Mouse (Mus musculus): ENCODE data around the gene Hipk1. TPM values are rescaled to one million over a fixed set of nuclear protein-coding genes. Genes with fewer than 3 reads are reported as not detected.

Hipk1 gene
- polyA plus RNA-seq, 1 experiment from 2014 or later, result 29.3 TPM

- H3K36me3 ChIP-seq (ENCODE audit: inconsistent target), result no peaks in the 10 kb centered on the region
- WGBS (ENCODE audit: missing documents), result 98% methylated on average over 9 of the region's 9 CpGs
- H3K4me3 ChIP-seq (ENCODE audit: inconsistent target), result no peak overlapping the region
- H3K79me2 ChIP-seq (ENCODE audit: inconsistent target), result no peaks in the 10 kb centered on the region
- H3K27ac ChIP-seq, result no peak overlapping the region
Observed at GRCm38 (mm10) chr3:103729850-103730249, 61.5 kb downstream of the Hipk1 start.

GRCm38 (mm10) chr3:103727813-103728326 is 63.5 kb downstream of the Hipk1 start:
- no peak overlapping the region for H3K27ac ChIP-seq
- no peaks in the 10 kb centered on the region for H3K79me2 ChIP-seq (ENCODE audit: inconsistent target)
- no peak overlapping the region for H3K4me3 ChIP-seq (ENCODE audit: inconsistent target)
- 13% methylated on average over 2 of the region's 2 CpGs for WGBS (ENCODE audit: missing documents)
- H3K36me3 ChIP-seq (ENCODE audit: inconsistent target), result no peaks in the 10 kb centered on the region

DNA sequence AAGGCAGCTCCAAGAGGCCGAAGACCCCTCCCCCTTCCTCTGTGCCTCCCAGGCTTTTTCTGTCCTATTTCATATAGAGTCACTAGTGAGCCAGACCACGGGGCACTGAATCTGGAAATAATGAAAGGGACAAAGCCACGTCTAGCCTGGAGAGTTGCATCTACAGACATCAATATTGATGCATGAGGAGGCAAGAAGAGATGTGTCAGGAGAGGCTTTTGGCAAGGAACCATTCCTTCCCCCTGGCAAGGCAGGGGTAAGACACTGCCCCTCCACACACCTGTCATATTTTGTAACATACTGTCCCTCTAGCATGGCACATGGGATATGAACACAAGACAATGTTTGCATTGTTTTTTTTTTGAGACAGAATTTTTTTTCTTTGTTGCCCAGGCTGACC is 64.7 kb downstream of the Hipk1 start:
- Histone ChIP-seq H3K27ac (no peak overlapping the region), H3K79me2 (ENCODE audit: inconsistent target) (no peaks in the 10 kb centered on the region), H3K36me3 (ENCODE audit: inconsistent target) (no peaks in the 10 kb centered on the region), H3K4me3 (ENCODE audit: inconsistent target) (no peak overlapping the region)
- WGBS (ENCODE audit: missing documents), result 83% methylated on average over 3 of the region's 3 CpGs

- H3K79me2 ChIP-seq (ENCODE audit: inconsistent target), result no peaks in the 10 kb centered on the region
- no peaks in the 10 kb centered on the region for H3K36me3 ChIP-seq (ENCODE audit: inconsistent target)
- H3K4me3 ChIP-seq (ENCODE audit: inconsistent target), result no peak overlapping the region
- WGBS (ENCODE audit: missing documents), result 57% methylated on average over 3 of the region's 3 CpGs
- H3K27ac ChIP-seq, result no peak overlapping the region
Observed at GRCm38 (mm10) chr3:103724137-103724536, 67.2 kb downstream of the Hipk1 start.

GRCm38 (mm10) chr3:103718728-103719127 is 72.6 kb downstream of the Hipk1 start:
- no peaks in the 10 kb centered on the region for H3K79me2 ChIP-seq (ENCODE audit: inconsistent target)
- no peak overlapping the region for H3K27ac ChIP-seq
- no peak overlapping the region for H3K4me3 ChIP-seq (ENCODE audit: inconsistent target)
- WGBS (ENCODE audit: missing documents), result 100% methylated on average over 2 of the region's 4 CpGs
- no peaks in the 10 kb centered on the region for H3K36me3 ChIP-seq (ENCODE audit: inconsistent target)

DNA sequence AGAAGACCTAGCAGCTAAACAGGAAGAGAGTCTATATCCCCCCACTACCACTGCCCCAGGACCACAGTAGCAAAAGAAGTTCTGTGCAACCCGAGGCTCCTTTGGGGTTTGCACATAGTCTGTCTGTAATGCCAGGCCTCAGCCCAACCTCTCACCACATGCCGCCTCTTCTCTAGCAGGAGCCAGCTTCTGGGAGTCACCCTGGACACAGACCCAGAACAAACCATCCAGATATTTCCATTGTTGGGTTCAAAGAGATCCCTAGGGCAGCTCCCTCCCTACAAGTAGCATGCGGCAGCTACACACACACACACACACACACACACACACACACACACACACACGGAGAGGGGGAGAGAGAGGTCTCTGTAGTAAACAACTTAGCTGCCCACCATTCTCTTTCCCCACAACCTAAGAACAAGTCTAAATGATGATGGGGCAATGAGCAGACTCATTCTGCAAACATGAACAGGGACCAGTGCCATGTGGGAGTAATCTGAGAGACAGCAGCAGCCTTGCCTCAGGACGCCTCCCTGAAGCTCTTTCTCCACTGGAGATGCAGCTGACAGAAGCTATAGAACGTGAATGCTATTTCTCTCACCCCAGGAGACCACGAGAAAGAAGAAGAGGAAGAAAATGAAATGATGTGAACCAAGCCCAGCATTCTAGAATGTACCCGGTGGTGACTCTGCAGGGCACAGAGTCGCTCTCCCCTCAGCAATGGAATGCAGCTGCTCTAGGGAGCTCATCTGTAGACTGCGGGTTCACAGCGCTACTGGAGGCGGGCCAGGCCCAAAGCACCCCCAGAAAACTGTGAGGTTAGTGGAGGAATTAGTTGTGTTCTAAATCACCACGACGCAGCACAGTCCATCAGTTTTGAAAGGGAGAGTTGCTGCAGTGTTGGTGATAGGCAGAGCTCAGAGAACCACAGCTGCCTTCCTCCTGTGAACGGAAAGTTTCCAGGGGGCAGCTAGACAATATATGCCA is 74.3 kb downstream of the Hipk1 start:
- no peaks in the 10 kb centered on the region for H3K36me3 ChIP-seq (ENCODE audit: inconsistent target)
- 74% methylated on average over 15 of the region's 15 CpGs for WGBS (ENCODE audit: missing documents)

DNA sequence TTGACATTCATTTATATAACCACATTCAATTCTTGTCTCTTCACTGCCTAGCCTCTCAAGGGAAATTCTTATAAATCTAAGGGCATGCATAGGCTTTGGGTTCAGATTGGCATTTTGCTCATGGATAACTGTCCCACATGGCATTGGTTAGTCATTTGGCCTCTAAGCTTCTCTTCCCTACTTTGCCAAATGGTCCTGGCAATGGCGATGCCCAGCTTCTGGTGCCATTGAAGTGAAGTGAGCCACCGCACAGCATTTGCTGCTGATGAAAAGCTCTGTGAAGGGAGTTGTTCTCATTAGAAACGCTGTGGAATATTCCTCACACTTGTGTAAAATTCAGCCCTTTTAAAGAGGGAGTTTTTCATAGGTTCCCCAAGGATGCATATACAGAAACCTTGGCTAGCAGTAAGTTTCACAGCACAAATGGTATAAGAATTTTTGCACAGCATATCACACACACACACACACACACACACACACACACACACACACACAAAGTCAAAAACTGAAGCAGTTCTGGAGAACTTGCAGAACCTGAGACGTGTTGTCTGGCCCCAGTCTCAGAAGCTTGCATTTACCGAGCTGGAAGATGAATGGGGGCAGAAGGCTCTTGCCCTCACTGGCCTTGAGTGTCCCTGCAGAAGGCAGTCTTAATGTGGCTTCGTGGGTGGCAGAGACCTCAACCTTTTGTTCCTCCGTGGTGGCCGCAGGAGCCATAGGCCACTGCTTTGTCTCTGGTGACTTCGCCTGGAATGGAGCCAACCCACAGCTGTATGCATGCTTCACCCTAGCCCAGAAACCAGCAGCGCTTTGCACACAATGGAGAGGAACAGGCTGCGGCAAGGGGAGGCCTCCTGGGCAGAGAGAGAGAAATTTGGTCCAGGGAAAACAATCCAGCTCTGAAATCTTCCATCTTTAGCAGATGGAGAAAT is 75.3 kb downstream of the Hipk1 start:
- Histone ChIP-seq H3K4me3 (ENCODE audit: inconsistent target) (no peak overlapping the region), H3K79me2 (ENCODE audit: inconsistent target) (no peaks in the 10 kb centered on the region), H3K27ac (no peak overlapping the region), H3K36me3 (ENCODE audit: inconsistent target) (no peaks in the 10 kb centered on the region)
- WGBS (ENCODE audit: missing documents), result 61% methylated on average over 11 of the region's 11 CpGs

More for the DNA sequence above, 74.3 kb downstream of the Hipk1 start:
- H3K79me2 ChIP-seq (ENCODE audit: inconsistent target), result no peaks in the 10 kb centered on the region
- no peak overlapping the region for H3K4me3 ChIP-seq (ENCODE audit: inconsistent target)
- H3K27ac ChIP-seq, result no peak overlapping the region

DNA sequence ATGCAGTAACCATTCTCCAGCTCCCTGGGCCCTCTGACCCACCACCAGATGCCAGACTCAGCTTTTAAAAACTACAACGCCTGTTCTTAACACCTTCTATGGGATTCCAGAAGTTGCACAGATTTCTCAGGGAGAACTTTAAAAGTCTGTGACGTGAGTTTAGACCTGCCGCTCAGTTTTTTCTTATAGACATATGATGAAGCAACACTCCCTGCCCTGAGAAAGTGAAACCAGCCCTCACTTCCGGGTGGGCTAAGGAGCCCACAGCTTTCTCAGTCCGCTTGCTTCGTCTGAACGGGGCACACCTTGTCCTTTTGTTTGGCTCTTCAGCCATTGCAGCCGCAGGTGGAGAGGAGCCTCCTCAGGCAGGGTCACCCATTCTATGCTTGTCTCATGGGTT is 76.4 kb downstream of the Hipk1 start:
- 77% methylated on average over 8 of the region's 8 CpGs for WGBS (ENCODE audit: missing documents)
- no peaks in the 10 kb centered on the region for H3K36me3 ChIP-seq (ENCODE audit: inconsistent target)
- no peak overlapping the region for H3K27ac ChIP-seq
- H3K79me2 ChIP-seq (ENCODE audit: inconsistent target), result no peaks in the 10 kb centered on the region
- no peak overlapping the region for H3K4me3 ChIP-seq (ENCODE audit: inconsistent target)

DNA sequence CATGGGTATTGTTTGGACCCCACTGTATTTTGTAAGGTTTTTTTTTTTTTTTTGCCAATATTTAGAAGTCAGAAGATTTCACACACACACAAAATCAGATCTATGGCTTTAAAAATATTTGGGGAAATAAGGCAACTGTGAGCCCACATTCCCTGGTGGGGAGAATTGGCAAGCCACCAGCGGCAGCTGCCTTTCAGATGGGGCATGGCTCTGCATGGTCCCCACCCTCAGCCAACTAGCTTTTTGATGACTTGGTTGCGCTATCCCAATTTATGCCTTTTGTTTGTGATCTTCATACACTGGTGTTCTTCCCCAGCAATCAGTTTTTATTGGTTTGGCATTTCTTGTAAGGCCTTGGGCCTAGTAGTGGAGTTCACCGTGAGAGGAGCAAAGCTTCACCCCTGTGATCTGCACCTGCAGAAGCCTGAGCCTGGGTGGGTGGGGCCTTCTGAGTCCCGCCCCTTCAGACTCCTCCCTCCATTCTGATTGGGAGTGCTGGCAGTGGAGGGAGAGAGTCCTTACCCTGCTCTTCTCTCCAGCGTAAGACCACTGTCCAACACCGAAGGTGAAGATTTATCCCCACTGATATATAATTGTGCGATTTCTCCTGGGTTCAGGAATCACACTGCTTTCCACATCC is 77.0 kb downstream of the Hipk1 start:
- Histone ChIP-seq H3K79me2 (ENCODE audit: inconsistent target) (no peaks in the 10 kb centered on the region), H3K4me3 (ENCODE audit: inconsistent target) (no peak overlapping the region), H3K27ac (no peak overlapping the region), H3K36me3 (ENCODE audit: inconsistent target) (no peaks in the 10 kb centered on the region)
- 82% methylated on average over 6 of the region's 7 CpGs for WGBS (ENCODE audit: missing documents)

- Histone ChIP-seq H3K36me3 (ENCODE audit: inconsistent target) (no peaks in the 10 kb centered on the region), H3K27ac (no peak overlapping the region), H3K79me2 (ENCODE audit: inconsistent target) (no peaks in the 10 kb centered on the region), H3K4me3 (ENCODE audit: inconsistent target) (no peak overlapping the region)
- WGBS (ENCODE audit: missing documents), result 100% methylated on average over 4 of the region's 4 CpGs
Observed at GRCm38 (mm10) chr3:103712196-103712595, 79.2 kb downstream of the Hipk1 start.

DNA sequence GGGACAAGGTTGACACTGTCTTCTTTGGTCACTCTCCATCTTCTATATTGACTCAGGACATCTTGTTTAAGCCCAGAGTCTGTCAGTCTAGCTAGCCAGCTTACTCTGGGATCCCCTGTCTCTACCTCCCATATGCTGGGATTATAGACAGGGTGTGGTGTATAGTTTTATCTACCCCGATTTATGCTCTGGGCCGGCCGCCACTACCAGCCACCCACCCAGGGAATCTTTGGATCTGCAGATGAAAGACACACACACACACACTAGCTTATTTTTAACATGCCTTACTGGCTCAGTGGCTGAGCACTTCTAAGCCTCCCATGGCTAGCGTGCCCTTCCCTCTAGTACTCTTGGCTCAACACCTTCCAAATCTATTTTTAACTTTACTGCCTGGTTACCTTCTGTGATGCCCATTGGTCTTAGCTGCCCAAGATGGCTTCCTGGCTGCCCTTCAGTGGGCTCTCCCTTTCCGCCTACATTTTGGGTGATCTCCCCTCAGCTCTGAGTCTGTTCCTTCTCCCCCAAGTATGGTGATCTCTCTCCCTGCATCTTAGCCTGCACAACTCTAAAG is 81.8 kb downstream of the Hipk1 start:
- Histone ChIP-seq H3K4me3 (ENCODE audit: inconsistent target) (no peak overlapping the region), H3K36me3 (ENCODE audit: inconsistent target) (no peaks in the 10 kb centered on the region), H3K27ac (no peak overlapping the region), H3K79me2 (ENCODE audit: inconsistent target) (no peaks in the 10 kb centered on the region)
- 97% methylated on average over 4 of the region's 5 CpGs for WGBS (ENCODE audit: missing documents)

DNA sequence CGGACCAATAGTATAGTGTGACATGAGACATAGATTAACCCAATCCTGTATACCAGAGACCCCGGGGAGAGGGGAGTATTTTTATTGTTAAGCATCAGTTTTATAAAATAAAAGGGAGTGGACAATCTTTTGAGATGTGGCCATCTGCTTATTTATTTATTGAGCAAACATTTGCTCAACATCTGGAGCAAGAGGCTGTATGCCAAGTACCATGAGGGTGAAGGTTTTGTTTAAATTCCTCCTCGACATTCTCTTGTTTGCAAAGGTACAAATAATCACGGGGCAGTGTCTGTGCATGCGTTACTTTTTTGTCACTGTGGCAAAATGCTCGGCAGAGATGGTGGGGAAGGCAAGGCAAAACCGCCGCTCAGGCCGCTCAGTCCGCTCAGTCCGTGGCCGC is 85.9 kb downstream of the Hipk1 start:
- H3K27ac ChIP-seq, result no peak overlapping the region
- H3K79me2 ChIP-seq (ENCODE audit: inconsistent target), result no peaks in the 10 kb centered on the region
- no peak overlapping the region for H3K4me3 ChIP-seq (ENCODE audit: inconsistent target)
- 96% methylated on average over 12 of the region's 12 CpGs for WGBS (ENCODE audit: missing documents)
- H3K36me3 ChIP-seq (ENCODE audit: inconsistent target), result no peaks in the 10 kb centered on the region

- WGBS (ENCODE audit: missing documents), result 65% methylated on average over 6 of the region's 6 CpGs
- Histone ChIP-seq H3K36me3 (ENCODE audit: inconsistent target) (no peaks in the 10 kb centered on the region), H3K4me3 (ENCODE audit: inconsistent target) (no peak overlapping the region), H3K27ac (no peak overlapping the region), H3K79me2 (ENCODE audit: inconsistent target) (no peaks in the 10 kb centered on the region)
Observed at GRCm38 (mm10) chr3:103704661-103705060, 86.7 kb downstream of the Hipk1 start.

GRCm38 (mm10) chr3:103696388-103696925 is 94.9 kb downstream of the Hipk1 start:
- H3K36me3 ChIP-seq (ENCODE audit: inconsistent target), result no peaks in the 10 kb centered on the region
- no peak overlapping the region for H3K4me3 ChIP-seq (ENCODE audit: inconsistent target)
- no peak overlapping the region for H3K27ac ChIP-seq
- H3K79me2 ChIP-seq (ENCODE audit: inconsistent target), result no peaks in the 10 kb centered on the region
- 100% methylated on average over 1 of the region's 1 CpGs for WGBS (ENCODE audit: missing documents)
